Mouse (Mus musculus) megakaryocyte progenitor cell, adult 5-6 weeks (primary cell): ENCODE measurements around the gene Apol6. TPM values are rescaled to one million over a fixed set of nuclear protein-coding genes. Genes with fewer than 3 reads are reported as not detected.
"Not testable (repeated sequence)": the region's sequence is repeated elsewhere in the genome, so short reads cannot be mapped to it uniquely, and the experiment has no call there.

Experiments used
- ATAC-seq: replicated peaks from 2 replicates; pipeline ENCODE4 v1.8.0; 2016; ENCODE audit warnings: mild to moderate bottlenecking, moderate TSS enrichment, inconsistent platforms; ENCODE audit not compliant: poor library complexity
- total RNA-seq, 2 experiments: library from RNA; stranded (forward) in 1 of 2; stranded (reverse) in 1 of 2; fragments of 157-497, 149-512 nt in 1 of 2; fragments of 200-1000 nt in 1 of 2; gene quantifications; 2 replicates each; pipeline versions ENCODE4 v1.2.3 to v1.2.4; 2015 to 2017

Apol6 gene
- total RNA-seq, 2 experiments from 2014 or later = not detected

GRCm38 (mm10) chr15:77029331-77029991, 15.1 kb upstream of the Apol6 start:
- peak; percentile 66 for ATAC-seq

GRCm38 (mm10) chr15:77031271-77031670, 13.3 kb upstream of the Apol6 start:
- ATAC-seq = no peak

GRCm38 (mm10) chr15:77034526-77034925, 10.0 kb upstream of the Apol6 start:
- no peak for ATAC-seq

- ATAC-seq = no peak
Measured at GRCm38 (mm10) chr15:77035643-77036042, 8.9 kb upstream of the Apol6 start.

DNA sequence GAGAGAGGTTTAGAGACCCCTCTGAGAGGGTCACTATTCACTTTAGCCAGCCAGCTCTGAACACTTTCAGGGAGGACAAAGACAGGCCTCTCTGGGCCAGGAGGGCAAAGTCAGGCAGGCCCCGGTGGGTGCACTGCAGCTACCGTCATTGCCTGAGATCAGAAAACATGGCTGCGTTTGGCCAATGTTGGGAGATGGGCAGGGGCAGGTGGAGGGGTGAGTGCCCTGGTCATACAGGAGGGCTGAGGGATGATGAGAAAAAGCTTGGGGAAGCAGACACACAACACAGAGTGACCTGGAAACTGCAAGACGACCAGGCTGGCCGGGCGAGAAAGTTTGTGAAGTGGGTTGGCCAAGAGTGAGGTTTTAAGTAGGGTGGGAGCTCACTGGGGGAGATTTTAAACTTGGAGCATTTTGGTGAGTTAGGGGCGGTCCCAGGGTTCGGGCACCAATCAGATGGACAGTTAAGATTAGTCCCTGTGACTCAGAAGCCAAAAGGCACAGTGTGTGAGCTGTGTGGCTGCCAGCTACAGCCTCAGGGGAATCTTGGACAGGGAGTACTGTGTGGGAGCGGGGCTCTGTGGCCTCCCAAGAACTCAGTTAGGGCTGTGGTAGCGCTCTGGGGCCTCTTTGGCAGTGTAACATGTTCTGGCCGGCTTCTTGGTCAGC, 8.1 kb upstream of the Apol6 start:
- ATAC-seq = no peak

- no peak for ATAC-seq
Measured at GRCm38 (mm10) chr15:77036989-77037277, 7.6 kb upstream of the Apol6 start.

DNA sequence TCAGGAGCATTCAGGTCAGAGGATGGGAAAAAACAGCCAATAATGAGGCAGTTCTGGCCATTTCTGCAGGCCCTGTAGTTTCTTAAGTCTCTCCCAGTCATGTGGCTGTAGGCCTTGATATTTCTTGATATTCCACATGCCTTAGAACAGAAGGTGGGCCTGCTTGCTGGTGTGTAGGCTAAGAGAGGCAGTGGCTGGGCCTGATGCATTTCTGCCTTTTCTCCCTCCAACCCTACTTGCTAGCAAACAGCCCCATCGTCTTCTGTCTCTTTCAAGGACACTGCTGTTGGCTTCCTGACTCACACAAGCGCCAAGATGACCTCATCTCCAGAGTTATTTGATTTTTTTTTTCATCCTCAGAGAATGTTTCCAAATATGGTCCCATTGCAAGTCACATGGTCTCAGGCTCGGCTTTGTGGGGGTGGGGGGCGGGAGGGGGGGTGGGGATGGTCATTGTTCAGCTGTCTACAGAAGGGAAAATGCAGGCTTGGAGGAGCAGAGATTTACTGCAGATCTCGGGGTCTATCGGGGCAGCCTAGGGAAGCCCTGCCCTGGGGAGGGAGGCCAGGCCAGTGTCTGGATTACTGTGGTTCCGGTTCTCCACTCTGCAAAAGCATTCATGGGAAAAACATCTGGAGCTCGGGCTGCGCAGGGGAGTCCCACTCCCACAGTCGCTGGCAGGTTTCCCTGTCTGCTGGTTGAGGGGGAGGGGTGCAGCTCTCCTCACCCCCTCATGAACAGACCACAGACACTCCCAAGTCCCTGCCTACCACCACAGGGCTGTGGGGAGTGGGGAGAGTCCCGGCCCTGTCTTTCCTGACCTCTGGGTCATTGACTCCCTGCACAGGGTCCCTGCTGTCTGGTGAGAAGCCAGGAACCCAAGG, 7.0 kb upstream of the Apol6 start:
- ATAC-seq = no peak

DNA sequence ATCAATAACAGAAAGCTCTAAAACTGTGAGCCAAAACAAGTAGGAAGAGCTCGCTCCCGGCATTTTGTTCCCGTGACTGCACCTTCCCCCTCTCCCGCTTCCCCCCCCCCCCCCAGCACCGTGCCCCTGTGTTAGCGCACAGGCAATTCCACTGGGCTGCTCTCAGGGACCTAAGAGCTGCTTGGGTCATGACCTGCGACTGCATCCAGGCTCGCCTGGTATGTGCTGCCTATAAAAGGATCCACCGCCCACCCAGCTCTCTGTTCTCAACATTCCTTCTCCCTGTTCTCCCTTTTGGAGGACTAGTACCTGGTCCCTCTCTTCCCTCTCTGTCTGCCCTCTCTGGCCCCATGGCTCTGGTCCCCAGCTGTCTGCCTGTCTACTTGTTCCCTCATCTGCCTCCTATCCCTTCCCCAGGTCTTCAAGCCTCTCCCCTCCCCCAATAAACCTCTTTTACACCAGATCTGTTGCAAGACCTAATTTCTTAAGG, 5.3 kb upstream of the Apol6 start:
- no peak for ATAC-seq

GRCm38 (mm10) chr15:77040784-77041183, 3.7 kb upstream of the Apol6 start:
- 0 out of 2 replicates have a peak, but pooled peaks have one; percentile 26 for ATAC-seq

DNA sequence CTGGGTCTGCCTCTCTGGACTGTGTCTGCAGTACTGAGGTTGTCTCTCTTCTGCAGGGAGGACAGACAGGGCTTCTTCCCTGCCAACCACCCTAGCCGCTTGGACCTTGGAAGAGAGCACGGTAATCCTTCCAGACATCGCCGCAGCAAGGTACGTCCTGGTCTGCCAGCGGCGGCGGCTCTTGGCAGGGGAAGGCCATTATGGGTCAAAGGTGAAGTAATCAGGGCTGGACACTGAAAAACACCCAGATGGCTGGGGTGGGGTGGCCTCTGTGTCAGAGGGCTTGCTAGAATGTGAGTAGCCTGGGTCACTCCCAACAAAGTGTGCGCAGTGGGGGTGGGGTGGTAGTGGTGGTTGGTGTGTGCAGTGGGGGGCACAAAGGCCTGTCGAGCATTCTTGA, 1.1 kb downstream of the Apol6 start:
- no peak for ATAC-seq

DNA sequence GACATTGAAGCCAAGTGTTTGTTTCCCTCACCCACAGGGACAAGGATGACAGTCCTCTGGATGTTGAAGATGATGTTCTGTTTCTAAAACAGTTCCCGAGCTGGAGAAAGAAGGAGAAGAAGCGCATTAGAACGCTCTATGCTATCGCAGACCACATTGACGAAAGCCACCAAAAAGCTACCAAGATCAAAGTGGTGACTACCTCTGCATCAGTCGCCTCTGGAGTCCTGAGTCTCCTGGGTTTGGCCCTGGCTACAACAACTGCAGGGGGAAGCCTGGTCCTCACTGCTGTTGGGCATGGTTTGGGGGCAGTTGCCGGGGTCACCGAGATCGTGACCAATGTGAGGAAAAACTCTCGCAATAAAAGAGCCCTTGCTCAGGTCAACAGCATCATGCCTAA, 6.0 kb downstream of the Apol6 start, which contains the start of gene Mb:
Mb (minus strand) TSS at position 101 of the 400 bp plus-strand sequence.
- ATAC-seq = no peak

- no peak for ATAC-seq
Measured at GRCm38 (mm10) chr15:77052176-77052575, 7.6 kb downstream of the Apol6 start.

DNA sequence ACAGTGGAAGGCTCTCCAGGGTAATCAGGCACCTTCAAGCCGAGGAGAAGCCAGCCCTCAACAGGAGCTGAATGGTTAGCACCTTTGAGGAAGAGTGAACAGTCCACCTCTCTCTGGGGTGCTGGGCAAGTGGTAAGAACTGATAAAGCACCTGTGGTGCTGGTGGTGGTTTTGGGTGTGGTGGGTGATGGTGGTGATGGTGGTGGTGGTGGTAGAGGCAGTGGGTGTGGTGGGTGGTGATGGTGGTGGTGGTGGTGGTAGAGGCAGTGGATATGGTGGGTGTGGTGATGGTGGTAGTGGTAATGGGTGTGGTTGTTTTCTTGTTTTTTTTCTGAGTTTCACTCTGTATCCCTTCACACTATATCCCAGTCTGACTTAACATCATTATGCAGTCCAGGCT, 8.5 kb downstream of the Apol6 start:
- no peak for ATAC-seq

DNA sequence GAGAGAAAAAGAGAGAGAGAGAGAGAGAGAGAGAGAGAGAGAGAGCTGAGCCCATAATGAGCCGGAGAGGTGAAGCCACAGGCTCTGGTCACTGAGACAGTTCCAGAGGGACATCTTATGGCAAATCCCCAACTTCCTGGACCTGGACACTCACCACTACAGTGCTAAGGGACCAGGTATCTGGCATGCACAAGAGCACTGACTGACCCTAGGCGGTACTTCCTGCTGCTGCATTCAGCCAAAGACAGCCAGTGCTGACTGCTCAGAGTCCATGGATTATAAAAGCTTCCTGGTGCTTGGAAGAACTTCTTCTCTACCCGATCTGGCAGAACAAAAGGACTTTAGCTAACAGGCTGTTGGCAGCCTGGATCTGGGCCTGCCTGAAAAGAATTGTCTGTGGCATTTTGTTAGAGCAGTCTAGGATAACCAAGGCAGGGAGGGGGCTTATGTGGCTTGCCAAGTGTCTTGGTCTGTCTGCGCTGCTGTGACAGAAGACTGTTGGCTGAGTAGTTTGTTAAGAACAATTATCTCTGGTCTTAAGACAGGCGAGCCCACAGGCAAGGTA, 10.2 kb downstream of the Apol6 start:
- no peak for ATAC-seq

DNA sequence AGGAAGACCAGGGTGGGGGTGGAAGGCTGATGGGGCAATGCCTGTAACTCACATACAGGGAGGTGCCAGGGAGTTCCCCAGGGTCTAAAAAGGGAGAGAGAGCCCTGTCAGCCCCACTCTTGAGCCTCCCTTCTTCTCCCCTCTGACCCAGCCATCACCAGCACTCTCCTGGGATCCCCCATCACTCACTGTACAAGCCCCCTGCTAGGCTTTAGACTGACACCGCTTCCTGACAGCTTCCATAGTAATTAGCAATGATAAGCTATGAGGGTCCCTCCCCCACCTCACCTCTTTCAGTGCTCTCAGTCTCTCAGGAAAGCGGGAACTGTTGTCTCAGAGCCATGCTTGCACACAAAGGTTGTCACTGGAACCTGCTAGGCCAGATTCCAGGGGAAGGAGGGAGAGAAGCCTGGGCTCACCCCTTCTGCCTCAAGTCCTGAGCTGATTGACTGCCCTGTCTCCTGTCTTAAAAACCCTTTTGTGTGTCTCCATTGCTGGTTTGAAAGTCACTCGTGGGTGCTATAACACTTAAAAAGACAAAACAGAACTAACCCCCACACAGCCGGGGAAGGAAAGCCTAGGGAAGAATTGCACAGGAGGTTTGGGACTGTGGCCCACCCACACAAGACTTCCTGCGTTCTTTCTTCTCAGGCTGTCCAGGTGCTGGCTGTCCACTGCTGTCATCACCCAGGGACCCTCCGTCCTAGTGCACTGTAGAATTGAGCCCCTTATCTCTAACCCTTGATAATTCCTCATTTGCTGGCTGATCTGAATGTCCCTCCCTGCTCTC, 11.7 kb downstream of the Apol6 start:
- no peak for ATAC-seq

DNA sequence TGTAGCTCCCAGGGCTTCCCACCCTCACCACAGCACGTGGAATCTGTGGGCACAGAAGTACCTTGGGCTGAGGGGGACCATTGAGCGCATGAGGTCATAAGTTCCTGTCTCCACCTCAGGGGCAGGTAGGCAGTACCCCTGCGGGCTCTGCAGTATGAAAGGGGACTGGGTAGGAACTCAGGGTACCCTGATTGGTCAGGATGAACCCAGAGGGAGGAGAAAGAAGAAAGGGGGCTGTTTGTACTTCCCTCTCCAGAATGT, 12.2 kb downstream of the Apol6 start:
- no peak for ATAC-seq

- ATAC-seq = no peak
Measured at GRCm38 (mm10) chr15:77058566-77058965, 14.0 kb downstream of the Apol6 start.

DNA sequence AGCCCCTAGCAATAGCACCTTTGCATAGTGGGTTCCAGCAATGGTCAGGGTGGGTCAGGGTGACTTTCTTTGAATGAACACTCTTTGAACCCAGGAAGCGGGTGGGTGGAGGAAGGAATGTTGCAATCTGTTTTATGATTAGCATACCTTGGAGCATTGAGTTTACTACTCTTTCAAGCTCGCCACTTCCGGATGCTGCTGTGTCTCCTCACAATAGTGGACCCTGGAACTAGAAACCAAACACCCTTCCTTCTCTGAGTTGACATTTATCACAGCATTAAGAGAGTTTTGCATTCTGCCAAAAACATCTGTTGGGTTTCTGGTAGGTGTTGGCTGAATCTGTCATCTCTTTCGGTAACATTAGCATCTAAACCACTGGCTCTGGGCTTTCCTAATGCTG, 14.9 kb downstream of the Apol6 start:
- ATAC-seq = not testable (repeated sequence)

GRCm38 (mm10) chr15:77062746-77063145, 18.2 kb downstream of the Apol6 start:
- no peak for ATAC-seq

DNA sequence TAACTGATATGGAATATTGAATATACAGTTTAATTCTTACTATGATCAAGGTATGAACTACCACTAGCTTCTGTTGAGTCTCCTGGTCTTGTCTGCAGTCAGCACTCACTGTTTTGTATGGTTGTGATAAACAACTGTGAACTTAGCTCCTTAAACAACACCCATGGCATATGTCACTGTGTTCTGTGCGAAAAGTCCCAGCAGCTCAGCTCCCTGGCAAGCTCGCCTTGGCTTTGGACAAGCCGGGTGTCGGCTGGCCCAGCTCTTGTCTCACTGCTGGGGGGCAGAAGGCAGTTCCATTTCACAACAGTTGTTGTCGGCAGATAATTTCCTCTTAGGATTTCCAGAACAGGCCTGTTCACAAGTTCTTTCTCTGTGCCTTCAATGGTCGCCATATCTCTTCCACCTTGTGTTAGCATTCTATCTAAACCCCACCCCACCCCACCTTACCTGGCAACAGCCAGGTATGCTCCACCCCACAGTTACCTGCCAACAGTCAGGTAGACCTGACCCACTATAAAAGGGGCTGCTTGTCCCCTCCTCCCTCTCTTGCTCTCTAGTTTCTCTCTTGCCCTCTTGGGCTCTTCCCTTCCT, 20.8 kb downstream of the Apol6 start:
- no peak for ATAC-seq
